Mouse (Mus musculus): ENCODE measurements around the gene Ccdc121. TPM values are rescaled to one million over a fixed set of nuclear protein-coding genes. Genes with fewer than 3 reads are reported as not detected.

Ccdc121 gene
- not detected for total RNA-seq (2021)
- long read RNA-seq, experiment 1: 0 reads
- long read RNA-seq, experiment 2: 0 reads

DNA sequence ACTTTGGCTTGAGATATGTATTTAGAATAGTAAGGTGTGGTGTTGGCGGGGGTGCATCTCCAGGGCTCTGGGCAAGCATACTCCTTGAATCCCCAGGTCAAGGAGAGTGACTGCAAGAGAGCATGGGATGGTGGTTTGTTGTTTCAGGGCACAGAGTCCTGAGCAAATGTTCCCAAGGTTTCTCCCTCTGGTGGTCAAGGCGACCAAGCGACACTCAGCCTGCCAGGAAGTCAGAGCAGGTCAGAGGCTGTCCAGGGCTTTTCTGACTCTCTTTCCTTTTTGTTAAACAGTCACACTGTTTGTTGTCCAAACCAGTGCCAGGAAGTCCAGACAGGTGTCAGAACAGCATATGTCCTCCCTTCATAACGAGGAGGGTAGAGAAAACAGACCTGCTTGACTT lies at the start of gene Ccdc121:
TSS of gene Ccdc121 (minus strand) at position 145 of the 400 bp plus-strand sequence.
- TF ChIP-seq CTCF (IDR thresholded peaks at IDR 0.05): peak; percentile 7; the same call in 1 of the 2 replicates
- no peak for DNase-seq
- Histone ChIP-seq H3K27ac (no peak within 1 kb of the TSS), H3K4me3 (no peak within 1 kb of the TSS)
- intact Hi-C loops (cut with DNase I): no loop called here

DNA sequence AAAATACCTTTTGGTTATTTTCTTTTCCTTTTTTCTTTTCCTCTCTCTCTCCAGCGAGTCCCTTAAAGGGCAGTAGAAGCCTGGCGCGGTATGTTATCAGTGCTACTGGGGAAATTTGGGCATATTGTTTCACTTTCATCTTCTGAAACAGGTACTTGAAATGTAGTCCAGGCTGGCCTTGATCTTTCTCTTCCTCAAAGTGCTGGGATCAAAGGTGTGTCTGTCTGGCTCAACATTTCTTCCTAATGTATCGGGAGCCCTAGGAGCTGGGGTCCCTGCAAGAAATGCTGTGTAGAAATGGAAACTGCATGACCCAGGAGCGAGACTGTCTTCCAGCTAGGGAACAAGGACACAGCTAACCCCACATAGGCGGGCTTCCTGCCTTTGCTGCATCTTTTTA lies 49.1 kb upstream of the Ccdc121 start:
- intact Hi-C loops (cut with DNase I): no loop called here
- Histone ChIP-seq H3K27ac (no peak overlapping the region), H3K4me3 (no peak overlapping the region)
- DNase-seq: no peak
- TF ChIP-seq CTCF (IDR thresholded peaks at IDR 0.05): no peak

GRCm38 (mm10) chr1:181559655-181560054 lies 48.4 kb upstream of the Ccdc121 start:
- no peak for DNase-seq
- no peak overlapping the region for H3K27ac ChIP-seq
- intact Hi-C loops (cut with DNase I): no loop called here
- H3K4me3 ChIP-seq: no peak overlapping the region
- no peak for TF ChIP-seq CTCF (IDR thresholded peaks at IDR 0.05)

DNA sequence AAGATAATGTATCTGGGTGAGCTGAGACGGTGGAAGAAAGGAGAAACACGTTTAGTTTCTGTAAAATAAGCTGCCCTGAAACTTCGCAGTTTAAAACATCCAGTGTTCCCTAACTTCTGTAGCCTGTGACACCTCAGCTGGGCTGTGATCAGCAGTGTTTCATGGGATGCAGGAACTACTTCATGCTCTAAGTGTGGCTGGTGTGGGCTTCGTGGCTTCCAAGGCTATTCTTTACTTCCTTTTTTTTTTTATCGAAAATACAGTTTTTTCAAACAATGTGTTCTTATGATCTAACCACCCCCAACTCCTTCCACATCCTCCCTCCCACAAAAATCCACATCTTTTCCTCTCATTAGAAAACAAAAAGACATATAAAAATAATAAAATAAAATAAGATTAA lies 44.2 kb upstream of the Ccdc121 start:
- no peak for TF ChIP-seq CTCF (IDR thresholded peaks at IDR 0.05)
- H3K27ac ChIP-seq: no peak overlapping the region
- intact Hi-C loops (cut with DNase I): no loop called here
- H3K4me3 ChIP-seq: no peak overlapping the region
- no peak for DNase-seq

GRCm38 (mm10) chr1:181552533-181553410 lies 41.5 kb upstream of the Ccdc121 start:
- H3K4me3 ChIP-seq: no peak overlapping the region
- no peak overlapping the region for H3K27ac ChIP-seq
- DNase-seq: peak; percentile 41
- intact Hi-C loops (cut with DNase I): no loop called here
- TF ChIP-seq CTCF (IDR thresholded peaks at IDR 0.05): no peak

DNA sequence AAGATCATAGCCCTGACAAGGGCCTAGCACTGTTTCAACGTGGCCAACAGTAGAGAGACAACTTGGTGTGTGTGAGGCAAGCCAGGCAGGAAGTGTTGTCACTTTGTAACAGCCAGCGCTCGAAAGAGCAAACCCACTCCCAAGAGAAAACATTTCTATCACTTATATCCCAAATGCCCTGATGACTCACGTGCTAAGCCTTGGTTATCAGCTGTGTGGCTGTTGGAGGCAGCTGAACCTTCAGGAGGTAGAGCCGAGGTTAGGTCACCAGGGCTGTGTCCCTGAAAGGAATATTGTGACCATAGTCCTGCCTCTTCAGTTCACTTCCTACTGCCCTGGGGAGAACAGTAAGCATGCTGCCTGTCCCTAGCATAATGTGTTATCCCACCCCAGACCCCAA lies 39.6 kb upstream of the Ccdc121 start:
- intact Hi-C loops (cut with DNase I): no loop called here
- H3K4me3 ChIP-seq: no peak overlapping the region
- H3K27ac ChIP-seq: no peak overlapping the region
- TF ChIP-seq CTCF (IDR thresholded peaks at IDR 0.05): no peak
- no peak for DNase-seq

DNA sequence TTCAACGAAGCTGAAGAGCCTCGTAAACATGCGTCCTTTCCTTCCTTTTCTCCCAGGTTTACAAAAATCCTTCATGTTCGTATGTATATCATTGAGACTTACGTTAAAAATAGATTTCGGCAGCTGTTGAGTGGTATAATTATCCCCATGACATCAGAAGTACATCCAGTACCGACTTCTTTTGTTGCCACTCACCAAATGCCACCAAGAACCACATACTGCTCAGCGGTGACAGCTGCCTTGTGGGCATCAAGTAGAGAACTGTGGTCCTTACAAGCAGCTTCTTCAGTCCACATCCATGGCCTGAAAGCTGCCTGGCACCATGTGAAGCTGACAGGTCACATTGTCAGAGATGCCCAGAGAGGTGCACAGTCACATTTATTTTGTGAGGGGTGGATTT lies 38.7 kb upstream of the Ccdc121 start:
- no peak for DNase-seq
- Histone ChIP-seq H3K4me3 (no peak overlapping the region), H3K27ac (no peak overlapping the region)
- TF ChIP-seq CTCF (IDR thresholded peaks at IDR 0.05): no peak
- intact Hi-C loops (cut with DNase I): loop anchor here (5.0 kb wide), 1 partner anchor 83 kb away; no protein-coding TSS in a partner anchor

GRCm38 (mm10) chr1:181545044-181545772 lies 34.0 kb upstream of the Ccdc121 start:
- no peak overlapping the region for H3K4me3 ChIP-seq
- H3K27ac ChIP-seq: no peak overlapping the region
- intact Hi-C loops (cut with DNase I): loop anchor here (2.0 to 5.0 kb wide), 2 partner anchors 78 to 166 kb away; no protein-coding TSS in a partner anchor
- TF ChIP-seq CTCF (IDR thresholded peaks at IDR 0.05): peak; percentile 93; the same call in 1 of the 2 replicates
- peak; percentile 48 for DNase-seq

- peak; percentile 67 for TF ChIP-seq CTCF (IDR thresholded peaks at IDR 0.05)
- H3K27ac ChIP-seq: no peak overlapping the region
- intact Hi-C loops (cut with DNase I): loop anchor here (2.0 kb wide), 2 partner anchors 165 to 265 kb away; no protein-coding TSS in a partner anchor
- no peak overlapping the region for H3K4me3 ChIP-seq
- peak; percentile 50 for DNase-seq
Measured at GRCm38 (mm10) chr1:181543711-181544383, 32.6 kb upstream of the Ccdc121 start.

DNA sequence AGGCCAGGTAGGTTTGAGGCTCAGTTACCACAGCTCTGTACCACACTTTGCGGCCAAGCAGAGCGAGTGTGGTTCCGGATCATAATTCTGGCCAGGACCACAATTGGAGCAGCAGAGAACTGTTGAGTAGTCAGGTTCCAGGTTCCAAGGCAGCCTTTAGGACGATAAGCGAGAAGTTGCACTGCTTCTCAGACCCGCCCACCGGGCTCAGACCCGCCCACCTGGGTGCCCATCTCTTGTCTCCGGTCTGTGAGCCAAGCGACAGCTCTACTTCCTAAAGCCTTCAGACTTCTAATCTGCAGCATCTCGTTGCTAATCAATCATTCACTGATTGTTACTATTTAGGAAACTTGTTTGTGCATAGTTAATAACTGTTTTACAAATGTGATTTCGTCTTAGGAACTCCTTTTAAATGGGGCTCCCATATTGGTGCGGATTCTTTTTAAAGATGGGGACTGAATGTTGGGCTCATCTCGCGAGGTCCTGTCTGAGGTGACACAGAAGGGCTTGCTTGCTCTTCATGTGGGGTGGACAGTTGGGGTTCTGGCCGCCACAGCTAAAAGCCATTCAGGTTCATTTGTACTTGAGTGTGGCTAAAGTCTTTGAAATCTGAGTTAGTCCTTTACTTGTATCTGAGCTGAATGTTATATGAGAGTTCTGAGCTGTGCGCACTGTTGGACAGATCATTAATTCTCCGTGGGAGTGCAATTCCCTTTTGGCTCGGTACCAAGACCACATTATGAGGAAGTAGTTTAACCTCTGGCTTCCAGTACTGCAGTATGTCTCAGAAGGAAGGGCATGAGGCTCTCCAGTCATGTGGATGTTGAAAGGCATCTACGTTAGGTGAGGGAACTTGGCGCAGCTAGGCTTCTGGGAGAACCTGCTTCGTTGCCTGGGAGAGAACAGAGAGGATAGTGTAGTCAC lies 28.9 kb upstream of the Ccdc121 start:
- intact Hi-C loops (cut with DNase I): no loop called here
- no peak for TF ChIP-seq CTCF (IDR thresholded peaks at IDR 0.05)
- no peak for DNase-seq
- Histone ChIP-seq H3K27ac (no peak overlapping the region), H3K4me3 (no peak overlapping the region)

DNA sequence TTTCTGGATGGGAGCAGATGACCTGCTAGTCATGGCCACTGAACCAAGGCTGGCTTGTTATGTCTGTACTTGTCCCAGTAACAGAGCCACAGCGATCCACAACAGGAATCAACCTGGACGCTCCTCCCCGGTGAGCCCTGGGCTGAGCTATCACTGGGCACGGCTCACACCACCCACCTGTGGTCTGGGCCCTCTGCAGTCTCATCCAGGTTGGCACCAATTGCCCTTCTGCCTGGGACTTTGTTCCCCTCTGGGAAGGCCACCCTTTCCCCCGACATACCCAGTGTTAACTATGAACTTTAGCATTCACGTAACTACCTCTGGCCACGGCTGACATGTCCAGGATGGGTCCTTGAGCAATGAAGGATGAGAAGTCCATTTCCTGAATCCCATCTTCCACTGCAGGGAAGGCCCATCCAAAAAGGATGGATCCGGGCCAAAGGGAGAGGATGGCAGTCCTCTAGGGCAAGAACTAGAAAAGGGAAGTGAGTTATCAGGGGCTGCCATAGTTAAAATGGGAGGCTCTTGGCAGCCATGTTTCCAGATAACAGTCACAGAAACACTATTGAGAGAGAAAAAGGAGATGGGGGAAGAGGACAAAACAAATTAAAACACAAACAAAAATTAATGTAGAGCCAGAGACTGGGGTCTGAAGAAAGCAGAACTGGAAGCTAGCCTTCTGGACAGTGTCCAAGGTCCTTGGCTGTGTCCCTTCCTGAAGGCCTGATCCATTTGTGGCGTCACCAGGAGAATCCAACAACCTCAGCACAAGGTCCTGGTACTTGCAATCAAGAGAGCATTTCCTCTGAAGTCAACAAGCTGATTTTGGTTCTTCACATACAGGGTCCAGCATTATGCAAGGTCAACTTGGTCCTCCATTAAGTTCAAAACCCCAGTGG lies 26.6 kb upstream of the Ccdc121 start:
- DNase-seq: no peak
- intact Hi-C loops (cut with DNase I): no loop called here
- Histone ChIP-seq H3K4me3 (no peak overlapping the region), H3K27ac (no peak overlapping the region)
- no peak for TF ChIP-seq CTCF (IDR thresholded peaks at IDR 0.05)

Data from gastrocnemius, adult 2 months (tissue).